Mouse (Mus musculus) stomach, embryonic 16.5 days (tissue): ENCODE results near the gene Dnajc5g. TPM values are rescaled to one million over a fixed set of nuclear protein-coding genes. Genes with fewer than 3 reads are reported as not detected.

Experiments
- ATAC-seq: fragments of 200-750 bp; cut with Nextera tagmentation; 2 replicates; pipeline ENCODE4 v1.8.0; 2017; ENCODE audit warnings: moderate number of reproducible peaks, moderate TSS enrichment; ENCODE audit not compliant: insufficient read depth, low FRiP score
- H3K27ac ChIP-seq: fragments of 300-500 bp; sonication (generic); 2 replicates; pipeline ENCODE4 v1.5.1; 2014; ENCODE audit warnings: low read length
- H3K27me3 ChIP-seq: fragments of 300-500 bp; sonication (generic); 2 replicates; pipeline ENCODE4 v1.6.1; 2014; ENCODE audit warnings: low read length, control low read depth, mixed read lengths; ENCODE audit not compliant: control insufficient read depth, insufficient read depth
- H3K36me3 ChIP-seq: fragments of 300-500 bp; sonication (generic); 2 replicates; pipeline ENCODE4 v1.6.1; 2014; ENCODE audit warnings: low read length; ENCODE audit not compliant: control insufficient read depth, insufficient read depth
- H3K4me1 ChIP-seq: fragments of 300-500 bp; sonication (generic); 2 replicates; pipeline ENCODE4 v1.6.1; 2014; ENCODE audit warnings: low read length, control low read depth, mixed read lengths; ENCODE audit not compliant: control insufficient read depth, insufficient read depth
- H3K4me2 ChIP-seq: fragments of 300-500 bp; sonication (generic); 2 replicates; pipeline ENCODE4 v1.6.1; 2014; ENCODE audit warnings: low read depth, low read length, mixed read lengths
- H3K4me3 ChIP-seq: fragments of 300-500 bp; sonication (generic); replicated peaks from 2 replicates; pipeline ENCODE4 v1.5.1; 2014; ENCODE audit warnings: mild to moderate bottlenecking, low read length
- H3K9ac ChIP-seq: fragments of 300-500 bp; sonication (generic); 2 replicates; pipeline ENCODE4 v1.6.1; 2014; ENCODE audit warnings: low read length
- H3K9me3 ChIP-seq: fragments of 300-500 bp; sonication (generic); replicated peaks from 2 replicates; pipeline ENCODE4 v1.6.1; 2016; ENCODE audit warnings: low read length, control low read depth; ENCODE audit not compliant: control insufficient read depth
- WGBS: fragments of 180-500 bp; shearing (Covaris S2); extraction: QIAGEN DNeasy Blood & Tissue Kit; methylation state at CpG from one replicate; pipeline ENCODE4 v1.1.7; 2014; 5-methylcytosine and 5-hydroxymethylcytosine counted together
- polyA plus RNA-seq: library from polyadenylated mRNA; unstranded; fragments of >200 nt; fragmentation: Nextera tagmentation; extraction: Ambion mirVana; gene quantifications from 2 replicates; pipeline ENCODE4 v1.2.1, GENCODE M21; 2015

Dnajc5g gene
- polyA plus RNA-seq, 1 experiment from 2014 or later, result not detected

GRCm38 (mm10) chr5:31126050-31126449 is 20.0 kb downstream of the Dnajc5g start:
- no peaks in the 10 kb centered on the region for H3K36me3 ChIP-seq
- H3K4me3 ChIP-seq, result no peak overlapping the region
- no peaks in the 10 kb centered on the region for H3K4me1 ChIP-seq
- ATAC-seq, result no peak
- no peak overlapping the region for H3K4me2 ChIP-seq
- 39% methylated on average over 5 of the region's 5 CpGs for WGBS
- H3K9ac ChIP-seq, result no peak overlapping the region
- H3K27ac ChIP-seq, result no peak overlapping the region
- H3K9me3 ChIP-seq, result no peaks in the 10 kb centered on the region
- no peaks in the 10 kb centered on the region; the same call in 1 of the 2 replicates for H3K27me3 ChIP-seq

GRCm38 (mm10) chr5:31136730-31137424 is 30.8 kb downstream of the Dnajc5g start:
- H3K4me1 ChIP-seq, result no peaks in the 10 kb centered on the region
- no peak overlapping the region for H3K4me2 ChIP-seq
- H3K9ac ChIP-seq, result no peak overlapping the region
- H3K27ac ChIP-seq, result no peak overlapping the region
- 0 out of 2 replicates have a peak, but pooled peaks cover 6% of the 10 kb centered on the region for H3K36me3 ChIP-seq
- H3K27me3 ChIP-seq, result peaks cover 57% of the 10 kb centered on the region
- 1% methylated on average over 33 of the region's 33 CpGs for WGBS
- H3K4me3 ChIP-seq, result no peak overlapping the region
- no peak; the same call in 1 of the 2 replicates for ATAC-seq
- H3K9me3 ChIP-seq, result no peaks in the 10 kb centered on the region

- Histone ChIP-seq H3K27me3 (peaks cover 57% of the 10 kb centered on the region), H3K4me3 (no peak overlapping the region), H3K27ac (no peak overlapping the region), H3K4me2 (no peak overlapping the region), H3K9me3 (no peaks in the 10 kb centered on the region), H3K4me1 (no peaks in the 10 kb centered on the region), H3K9ac (no peak overlapping the region), H3K36me3 (0 out of 2 replicates have a peak, but pooled peaks cover 6% of the 10 kb centered on the region)
- under 1% methylated on average over 13 of the region's 13 CpGs for WGBS
- ATAC-seq, result no peak; the same call in 1 of the 2 replicates
Observed at GRCm38 (mm10) chr5:31137658-31138057, 31.6 kb downstream of the Dnajc5g start.

DNA sequence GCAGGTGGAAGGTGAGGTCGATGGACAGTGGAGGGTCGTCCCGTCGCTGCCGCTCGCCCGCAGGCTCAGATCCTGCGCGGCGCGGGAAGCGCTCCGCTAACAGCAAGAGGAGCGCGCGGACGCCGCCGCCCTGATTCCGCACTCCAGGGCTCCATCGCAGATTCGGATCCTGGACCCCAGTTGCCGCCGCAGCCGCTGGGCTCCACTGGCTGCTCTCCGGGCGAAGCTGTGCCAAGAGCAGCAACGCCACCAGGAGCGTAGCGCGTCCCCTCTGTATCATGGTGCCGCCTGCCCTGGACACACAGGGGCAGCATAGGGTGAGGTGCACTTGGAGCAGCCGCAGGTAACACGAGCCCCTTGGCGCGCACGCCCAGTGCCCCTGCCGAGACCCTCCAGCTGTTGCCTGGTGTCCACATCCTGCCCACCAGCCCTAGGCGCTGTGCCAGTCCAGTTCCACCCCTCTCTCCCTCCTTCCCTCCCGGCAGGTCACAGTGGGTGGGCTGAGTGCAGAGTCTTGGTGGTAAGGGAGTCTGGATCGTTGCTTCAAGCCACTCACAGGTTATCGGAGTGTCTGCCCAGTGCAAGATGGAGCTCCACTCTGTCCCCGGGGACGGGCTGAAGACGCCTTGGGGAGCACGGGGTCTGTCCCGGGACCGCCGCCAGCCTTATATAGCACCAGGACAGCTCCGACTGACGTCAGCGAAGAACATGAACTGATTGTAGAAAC is 32.3 kb downstream of the Dnajc5g start, which contains the start of gene Ucn:
TSS of gene Ucn (minus strand) at position 589 of the 727 bp plus-strand sequence.
- peaks cover 57% of the 10 kb centered on the region for H3K27me3 ChIP-seq
- no peaks in the 10 kb centered on the region for H3K9me3 ChIP-seq
- peak within 1 kb of the TSS; percentile 10; the same call in 1 of the 2 replicates for H3K4me3 ChIP-seq
- peaks cover 6% of the 10 kb centered on the region; the same call in 1 of the 2 replicates for H3K36me3 ChIP-seq
- no peak for ATAC-seq
- H3K9ac ChIP-seq, result no peak within 1 kb of the TSS
- no peak within 1 kb of the TSS for H3K27ac ChIP-seq
- peak within 1 kb of the TSS; percentile 27 for H3K4me2 ChIP-seq
- H3K4me1 ChIP-seq, result no peaks in the 10 kb centered on the region
- 2% methylated on average over 52 of the region's 52 CpGs for WGBS

DNA sequence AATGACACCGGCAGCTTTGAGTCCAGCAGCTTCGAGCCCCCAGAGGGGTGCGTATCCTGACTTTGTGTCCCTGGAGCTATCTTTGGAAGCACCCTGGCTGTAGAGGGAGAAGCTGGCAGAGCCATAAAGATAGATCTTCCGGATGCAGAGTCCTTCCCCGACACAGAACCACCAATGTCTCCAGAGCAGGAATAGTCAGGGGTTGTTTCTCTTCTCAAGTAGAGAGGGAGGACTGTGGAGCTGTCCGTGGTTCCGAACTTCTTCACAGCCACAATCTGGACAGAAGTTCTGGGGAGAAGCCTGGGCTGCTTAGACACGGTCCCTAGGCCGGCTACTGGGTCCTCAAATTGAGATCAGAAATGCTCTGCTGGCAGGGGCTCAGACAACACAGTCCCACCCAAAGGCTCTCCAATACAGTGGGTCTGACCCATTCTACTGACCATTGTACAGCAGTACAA is 32.9 kb downstream of the Dnajc5g start:
- Histone ChIP-seq H3K9ac (no peak overlapping the region), H3K4me2 (peak overlapping the region; percentile 27), H3K27ac (no peak overlapping the region), H3K27me3 (peaks cover 57% of the 10 kb centered on the region), H3K4me3 (peak overlapping the region; percentile 10; the same call in 1 of the 2 replicates), H3K4me1 (no peaks in the 10 kb centered on the region), H3K36me3 (peaks cover 6% of the 10 kb centered on the region; the same call in 1 of the 2 replicates), H3K9me3 (no peaks in the 10 kb centered on the region)
- ATAC-seq, result no peak
- 14% methylated on average over 9 of the region's 9 CpGs for WGBS

GRCm38 (mm10) chr5:31149781-31150180 is 43.7 kb downstream of the Dnajc5g start:
- no peak overlapping the region for H3K27ac ChIP-seq
- no peak overlapping the region for H3K4me3 ChIP-seq
- H3K9me3 ChIP-seq, result no peaks in the 10 kb centered on the region
- WGBS, result 89% methylated on average over 4 of the region's 4 CpGs
- ATAC-seq, result no peak
- H3K36me3 ChIP-seq, result peaks cover 3% of the 10 kb centered on the region; the same call in 1 of the 2 replicates
- H3K4me2 ChIP-seq, result no peak overlapping the region
- no peak overlapping the region for H3K9ac ChIP-seq
- no peaks in the 10 kb centered on the region for H3K27me3 ChIP-seq
- H3K4me1 ChIP-seq, result peaks cover 6% of the 10 kb centered on the region

DNA sequence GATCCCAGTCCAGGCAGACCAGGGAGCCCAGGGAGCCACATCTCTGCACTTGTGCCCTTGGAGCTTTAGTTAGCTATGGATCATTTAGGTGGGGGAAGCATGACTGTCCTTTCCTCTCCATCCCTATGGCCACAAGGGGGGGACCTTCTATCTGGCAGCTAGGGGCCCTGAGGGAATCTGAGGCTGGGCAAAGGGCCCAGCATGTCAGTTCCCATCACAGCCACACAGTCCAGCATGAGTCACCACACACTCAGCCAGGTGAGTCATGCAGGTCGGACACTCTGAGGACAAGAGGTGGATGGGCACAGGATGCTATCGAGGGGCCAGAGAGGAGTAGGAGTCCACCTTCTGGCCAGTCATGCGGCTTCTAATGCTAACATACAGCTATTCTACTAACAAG is 45.7 kb downstream of the Dnajc5g start:
- H3K27me3 ChIP-seq, result no peaks in the 10 kb centered on the region
- H3K9me3 ChIP-seq, result no peaks in the 10 kb centered on the region
- no peak overlapping the region for H3K27ac ChIP-seq
- no peak overlapping the region for H3K4me3 ChIP-seq
- no peaks in the 10 kb centered on the region for H3K36me3 ChIP-seq
- H3K4me2 ChIP-seq, result no peak overlapping the region
- 83% methylated on average over 3 of the region's 3 CpGs for WGBS
- no peak; the same call in 1 of the 2 replicates for ATAC-seq
- H3K4me1 ChIP-seq, result peaks cover 6% of the 10 kb centered on the region
- H3K9ac ChIP-seq, result no peak overlapping the region

DNA sequence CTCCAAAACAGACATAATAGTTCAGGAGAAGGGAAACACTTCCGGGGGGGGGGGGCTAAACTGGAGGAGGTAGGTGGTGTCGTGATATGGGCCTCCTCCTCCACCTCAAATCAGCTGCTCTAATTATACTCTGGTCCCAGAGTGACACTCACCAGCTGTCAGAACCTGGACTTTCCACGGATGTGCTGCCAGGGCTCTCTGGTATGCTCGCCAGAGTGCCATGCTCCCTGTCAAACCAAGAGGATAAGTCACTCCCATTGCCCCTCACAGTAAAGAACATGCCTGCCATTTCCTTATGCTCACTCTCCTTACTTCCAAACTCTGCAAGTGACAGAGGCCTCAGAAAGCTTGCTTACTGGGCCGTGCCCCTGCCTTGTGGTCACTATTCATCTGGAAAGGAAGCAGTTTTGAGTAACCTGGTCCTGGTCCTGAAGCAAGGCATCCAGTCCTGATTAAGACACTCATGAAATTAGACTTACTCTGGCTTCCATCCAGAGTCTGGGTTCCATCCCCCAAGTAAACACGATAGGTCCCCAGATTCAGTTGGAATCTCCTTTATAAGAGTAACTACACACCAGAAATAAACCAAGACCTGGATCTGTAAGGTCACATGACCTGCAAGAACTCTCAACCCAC is 47.5 kb downstream of the Dnajc5g start:
- H3K4me1 ChIP-seq, result peaks cover 6% of the 10 kb centered on the region
- ATAC-seq, result peak; percentile 1; the same call in 1 of the 2 replicates
- H3K27ac ChIP-seq, result peak overlapping the region; percentile 76

More for the DNA sequence above, 47.5 kb downstream of the Dnajc5g start:
- Histone ChIP-seq H3K4me2 (peak overlapping the region; percentile 95), H3K36me3 (0 out of 2 replicates have a peak, but pooled peaks cover 9% of the 10 kb centered on the region), H3K9ac (peak overlapping the region; percentile 79), H3K9me3 (no peaks in the 10 kb centered on the region), H3K27me3 (no peaks in the 10 kb centered on the region), H3K4me3 (peak overlapping the region; percentile 75)
- WGBS, result 26% methylated on average over 6 of the region's 6 CpGs
